Mouse (Mus musculus): ENCODE data around the gene Poldip3.

- TF ChIP-seq CTCF (IDR thresholded peaks at IDR 0.05; ENCODE audit: low read depth, low read length) (no peak), POLR2A (IDR thresholded peaks at IDR 0.05; ENCODE audit: borderline replicate concordance, low read depth, low read length) (no peak)
Measured at GRCm38 (mm10) chr15:83193413-83193812, 44.2 kb upstream of the Poldip3 start.
